Mouse (Mus musculus) erythroblast, embryonic 14.5 days (primary cell): ENCODE data around the gene Rad51ap2.

Source experiments
- GATA1 ChIP-seq: IDR thresholded peaks from 2 replicates; pipeline ENCODE4 v1.6.1; 2012; ENCODE audit warnings: low read length, inconsistent platforms, mixed read lengths
- TAL1 ChIP-seq: IDR thresholded peaks from 3 replicates; pipeline ENCODE4 v1.6.1; 2012; ENCODE audit warnings: low read length, inconsistent platforms, mixed read lengths

DNA sequence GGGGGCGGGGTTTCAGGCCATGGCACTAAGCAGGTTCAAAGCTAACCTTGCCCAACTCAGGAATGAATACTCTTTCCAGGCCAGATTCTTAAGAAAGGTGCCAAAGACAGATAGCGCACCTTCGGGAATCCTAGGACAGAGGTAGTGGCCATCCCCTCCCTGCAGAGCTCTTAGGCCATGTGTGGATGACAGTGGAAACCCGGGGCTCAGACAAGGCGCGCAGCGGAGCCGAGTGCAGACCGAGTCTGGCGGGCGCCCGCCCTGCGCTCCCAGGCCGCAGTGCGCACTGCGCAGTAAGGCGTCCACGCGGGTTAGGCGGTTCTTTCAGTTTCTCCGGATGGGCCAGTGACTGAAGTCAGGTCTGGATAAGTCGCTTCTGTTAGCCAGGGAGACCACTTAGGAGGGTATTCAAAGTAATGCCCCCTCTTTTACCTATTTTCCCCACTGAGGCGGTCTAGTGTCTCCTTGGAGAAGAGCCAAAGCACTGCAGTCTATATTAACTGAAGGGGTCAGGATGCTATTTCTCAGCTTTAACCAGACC lies 17.9 kb upstream of the Rad51ap2 start:
- TF ChIP-seq TAL1: no peak
- no peak for TF ChIP-seq GATA1
